Mouse (Mus musculus) ES-Bruce4 (cell line): Measurements from ENCODE around the gene Tm2d3.

Experiments
- CTCF ChIP-seq: IDR thresholded peaks from one replicate; pipeline ENCODE4 v1.8.1; 2011; ENCODE audit warnings: low read depth, low read length
- POLR2A ChIP-seq: IDR thresholded peaks from one replicate; pipeline ENCODE4 v1.8.1; 2011; ENCODE audit warnings: low read length; ENCODE audit not compliant: insufficient read depth

GRCm38 (mm10) chr7:65710301-65710700 is 19.3 kb downstream of the Tm2d3 start:
- TF ChIP-seq CTCF, result no peak
- TF ChIP-seq POLR2A, result no peak
